Mouse (Mus musculus): ENCODE data around the gene Pfpl. TPM values are rescaled to one million over a fixed set of nuclear protein-coding genes. Genes with fewer than 3 reads are reported as not detected.

Pfpl gene
- total RNA-seq (2021): not detected
- long read RNA-seq, experiment 1: 0 reads
- long read RNA-seq, experiment 2: 0 reads

GRCm38 (mm10) chr19:12427605-12428004, at the start of gene Pfpl:
Gene Pfpl (plus strand): TSS chr19:12427905.
- no peak for DNase-seq (ENCODE audit: low spot score in 2 of 2)

- DNase-seq (ENCODE audit: low spot score in 2 of 2): no peak
These were observed 40.7 kb upstream of the Pfpl start, which contains the start of gene Olfr1440 for GRCm38 (mm10) chr19:12386979-12387378. Gene Olfr1440 (plus strand): TSS chr19:12387279.

GRCm38 (mm10) chr19:12413737-12414136, 14.0 kb upstream of the Pfpl start:
- no peak for DNase-seq (ENCODE audit: low spot score in 2 of 2)

GRCm38 (mm10) chr19:12417361-12417760, 10.3 kb upstream of the Pfpl start, which contains the start of gene Olfr1441:
Gene Olfr1441 (plus strand): TSS chr19:12417433.
- no peak for DNase-seq (ENCODE audit: low spot score in 2 of 2)

GRCm38 (mm10) chr19:12418312-12418711, 9.4 kb upstream of the Pfpl start:
- no peak for DNase-seq (ENCODE audit: low spot score in 2 of 2)

GRCm38 (mm10) chr19:12420555-12420954, 7.2 kb upstream of the Pfpl start:
- DNase-seq (ENCODE audit: low spot score in 2 of 2): no peak

GRCm38 (mm10) chr19:12421680-12422079, 6.0 kb upstream of the Pfpl start:
- DNase-seq (ENCODE audit: low spot score in 2 of 2): no peak

- no peak for DNase-seq (ENCODE audit: low spot score in 2 of 2)
These were observed 604 bp upstream of the Pfpl start for GRCm38 (mm10) chr19:12427101-12427500.

GRCm38 (mm10) chr19:12433033-12433432, 5.3 kb downstream of the Pfpl start:
- no peak for DNase-seq (ENCODE audit: low spot score in 2 of 2)

GRCm38 (mm10) chr19:12435011-12435416, 7.3 kb downstream of the Pfpl start:
- no peak for DNase-seq (ENCODE audit: low spot score in 2 of 2)

- DNase-seq (ENCODE audit: low spot score in 2 of 2): no peak
These were observed 8.2 kb downstream of the Pfpl start for GRCm38 (mm10) chr19:12435750-12436524.

GRCm38 (mm10) chr19:12439581-12439980, 11.9 kb downstream of the Pfpl start:
- DNase-seq (ENCODE audit: low spot score in 2 of 2): no peak

- DNase-seq (ENCODE audit: low spot score in 2 of 2): no peak
These were observed 12.5 kb downstream of the Pfpl start for GRCm38 (mm10) chr19:12440103-12440725.

GRCm38 (mm10) chr19:12442560-12442959, 14.9 kb downstream of the Pfpl start:
- no peak for DNase-seq (ENCODE audit: low spot score in 2 of 2)

GRCm38 (mm10) chr19:12445014-12445413, 17.3 kb downstream of the Pfpl start:
- no peak for DNase-seq (ENCODE audit: low spot score in 2 of 2)

GRCm38 (mm10) chr19:12457401-12458066, 29.8 kb downstream of the Pfpl start:
- DNase-seq (ENCODE audit: low spot score in 2 of 2): no peak

GRCm38 (mm10) chr19:12459516-12459915, 31.8 kb downstream of the Pfpl start:
- DNase-seq (ENCODE audit: low spot score in 2 of 2): no peak

GRCm38 (mm10) chr19:12460282-12461249, 32.9 kb downstream of the Pfpl start, which contains the start of gene Mpeg1:
Gene Mpeg1 (plus strand): TSS chr19:12460779.
- no peak for DNase-seq (ENCODE audit: low spot score in 2 of 2)

- DNase-seq (ENCODE audit: low spot score in 2 of 2): no peak
These were observed 35.4 kb downstream of the Pfpl start for GRCm38 (mm10) chr19:12462851-12463721.

- no peak for DNase-seq (ENCODE audit: low spot score in 2 of 2)
These were observed 36.0 kb downstream of the Pfpl start for GRCm38 (mm10) chr19:12463722-12464035.

All from left cerebral cortex, adult 18-20 months (tissue).